Mouse (Mus musculus): ENCODE measurements around the gene L3mbtl2.
"Not testable (repeated sequence)": the region's sequence is repeated elsewhere in the genome, so short reads cannot be mapped to it uniquely, and the experiment has no call there.

The L3mbtl2 gene

DNA sequence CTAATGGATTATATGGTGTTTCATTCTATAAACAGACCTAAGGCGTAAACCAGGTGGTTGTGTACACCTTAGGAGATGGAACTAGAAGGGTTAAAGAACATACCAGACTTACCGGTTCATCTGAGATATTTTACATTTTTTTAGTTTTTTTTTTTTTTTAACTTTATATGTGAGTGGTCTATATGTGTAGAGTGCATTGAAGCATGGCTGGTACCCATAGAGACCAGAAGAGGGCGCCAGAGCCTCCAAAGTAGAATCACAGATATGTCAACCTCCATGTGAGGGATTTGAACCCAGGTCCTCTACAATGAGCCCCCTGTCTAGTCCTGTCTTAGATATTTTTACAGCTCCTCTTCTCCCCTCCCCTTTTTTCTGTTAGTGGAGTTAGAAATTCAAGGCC, 34.2 kb downstream of the L3mbtl2 start:
- no peaks in the 10 kb centered on the region for H3K27me3 ChIP-seq (ENCODE audit: control insufficient read depth, insufficient read depth, low read length, poor library complexity, severe bottlenecking)
- DNase-seq (ENCODE audit: low read depth, low spot score), result peak; percentile 74
- H3K36me3 ChIP-seq (ENCODE audit: control insufficient read depth, insufficient read depth, low read length, poor library complexity, severe bottlenecking), result no peaks in the 10 kb centered on the region

DNA sequence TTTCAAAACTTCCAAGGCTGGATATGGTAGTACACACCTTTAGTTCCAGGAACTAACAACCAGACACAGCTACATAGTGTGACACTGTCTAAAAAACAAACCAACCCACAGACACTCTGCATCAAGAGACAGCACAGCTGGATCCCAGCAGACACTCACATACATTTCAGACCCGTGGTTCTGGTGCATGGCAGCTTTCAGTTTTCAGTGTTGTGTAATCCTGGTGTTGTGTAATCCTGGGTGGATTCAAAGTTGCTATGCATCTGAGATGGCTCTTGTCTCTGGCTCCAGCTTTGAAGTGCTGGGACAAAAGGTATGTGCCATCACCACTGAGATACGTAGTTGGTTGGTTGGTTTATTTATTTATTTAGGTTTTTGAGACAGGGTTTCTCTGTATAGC, 34.8 kb downstream of the L3mbtl2 start:
- no peak for DNase-seq (ENCODE audit: low read depth, low spot score)
- no peaks in the 10 kb centered on the region for H3K27me3 ChIP-seq (ENCODE audit: control insufficient read depth, insufficient read depth, low read length, poor library complexity, severe bottlenecking)
- no peaks in the 10 kb centered on the region for H3K36me3 ChIP-seq (ENCODE audit: control insufficient read depth, insufficient read depth, low read length, poor library complexity, severe bottlenecking)

DNA sequence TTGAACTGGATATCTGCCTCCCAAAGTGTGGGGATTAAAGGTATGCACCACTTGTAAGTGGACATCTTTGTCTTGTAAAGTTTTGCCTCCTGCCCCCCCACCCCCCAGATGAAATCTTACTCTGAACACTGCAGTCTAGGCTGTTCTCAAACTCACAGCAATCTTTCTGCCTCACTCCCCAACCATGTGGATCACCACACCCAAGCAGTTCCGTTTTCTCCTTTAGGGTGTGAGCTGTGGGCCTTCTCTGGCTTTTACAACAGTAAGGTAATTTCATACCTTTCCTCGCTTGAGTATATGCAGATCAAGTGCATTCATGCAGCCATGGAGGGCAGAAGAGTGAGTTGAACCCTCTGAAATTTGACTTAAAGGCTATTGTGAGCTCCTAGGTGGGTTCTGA, 36.5 kb downstream of the L3mbtl2 start:
- Histone ChIP-seq H3K36me3 (ENCODE audit: control insufficient read depth, insufficient read depth, low read length, poor library complexity, severe bottlenecking) (0 out of 2 replicates have a peak, but pooled peaks cover 5% of the 10 kb centered on the region), H3K27me3 (ENCODE audit: control insufficient read depth, insufficient read depth, low read length, poor library complexity, severe bottlenecking) (no peaks in the 10 kb centered on the region)
- DNase-seq (ENCODE audit: low read depth, low spot score), result no peak

DNA sequence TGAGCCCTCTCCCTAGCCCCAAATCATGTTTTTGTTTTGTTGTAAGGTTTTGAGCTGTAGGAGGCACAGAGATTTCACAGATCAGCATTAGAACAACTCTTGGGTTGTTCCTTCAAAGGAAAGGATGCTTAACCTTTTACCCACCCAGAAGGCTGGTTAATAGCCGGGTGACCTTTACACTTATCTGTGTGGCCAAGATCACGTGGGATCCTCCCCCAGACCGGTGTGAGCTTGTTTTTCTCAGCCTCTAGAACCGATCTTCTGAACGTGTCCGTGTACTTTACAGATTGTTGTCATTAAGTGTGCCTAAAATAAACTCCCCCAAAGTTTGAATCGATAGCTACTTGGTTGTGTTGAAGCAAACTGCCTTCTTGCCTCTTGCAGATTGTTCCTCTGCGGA, 36.9 kb downstream of the L3mbtl2 start:
- H3K27me3 ChIP-seq (ENCODE audit: control insufficient read depth, insufficient read depth, low read length, poor library complexity, severe bottlenecking), result no peaks in the 10 kb centered on the region
- peaks cover 8% of the 10 kb centered on the region; the same call in 1 of the 2 replicates for H3K36me3 ChIP-seq (ENCODE audit: control insufficient read depth, insufficient read depth, low read length, poor library complexity, severe bottlenecking)
- DNase-seq (ENCODE audit: low read depth, low spot score), result no peak

DNA sequence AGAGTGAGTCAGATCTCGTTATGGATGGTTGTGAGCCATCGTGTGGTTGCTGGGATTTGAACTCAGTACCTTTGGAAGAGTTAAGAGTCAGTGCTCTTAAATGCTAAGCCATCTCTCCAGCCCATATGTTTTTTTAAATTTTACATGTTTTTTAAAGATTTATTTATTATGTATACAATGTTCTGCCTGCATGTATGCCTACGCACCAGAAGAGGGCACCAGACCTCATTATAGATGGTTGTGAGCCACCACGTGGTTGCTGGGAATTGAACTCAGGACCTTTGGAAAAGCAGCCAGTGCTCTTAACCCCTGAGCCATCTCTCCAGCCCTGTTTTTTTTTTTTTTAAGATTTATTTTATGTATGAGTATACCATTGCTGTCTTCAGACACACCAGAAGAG, 37.7 kb downstream of the L3mbtl2 start:
- H3K27me3 ChIP-seq (ENCODE audit: control insufficient read depth, insufficient read depth, low read length, poor library complexity, severe bottlenecking); DNase-seq (ENCODE audit: low read depth, low spot score): not testable (repeated sequence)
- peaks cover 11% of the 10 kb centered on the region; the same call in 1 of the 2 replicates for H3K36me3 ChIP-seq (ENCODE audit: control insufficient read depth, insufficient read depth, low read length, poor library complexity, severe bottlenecking)

DNA sequence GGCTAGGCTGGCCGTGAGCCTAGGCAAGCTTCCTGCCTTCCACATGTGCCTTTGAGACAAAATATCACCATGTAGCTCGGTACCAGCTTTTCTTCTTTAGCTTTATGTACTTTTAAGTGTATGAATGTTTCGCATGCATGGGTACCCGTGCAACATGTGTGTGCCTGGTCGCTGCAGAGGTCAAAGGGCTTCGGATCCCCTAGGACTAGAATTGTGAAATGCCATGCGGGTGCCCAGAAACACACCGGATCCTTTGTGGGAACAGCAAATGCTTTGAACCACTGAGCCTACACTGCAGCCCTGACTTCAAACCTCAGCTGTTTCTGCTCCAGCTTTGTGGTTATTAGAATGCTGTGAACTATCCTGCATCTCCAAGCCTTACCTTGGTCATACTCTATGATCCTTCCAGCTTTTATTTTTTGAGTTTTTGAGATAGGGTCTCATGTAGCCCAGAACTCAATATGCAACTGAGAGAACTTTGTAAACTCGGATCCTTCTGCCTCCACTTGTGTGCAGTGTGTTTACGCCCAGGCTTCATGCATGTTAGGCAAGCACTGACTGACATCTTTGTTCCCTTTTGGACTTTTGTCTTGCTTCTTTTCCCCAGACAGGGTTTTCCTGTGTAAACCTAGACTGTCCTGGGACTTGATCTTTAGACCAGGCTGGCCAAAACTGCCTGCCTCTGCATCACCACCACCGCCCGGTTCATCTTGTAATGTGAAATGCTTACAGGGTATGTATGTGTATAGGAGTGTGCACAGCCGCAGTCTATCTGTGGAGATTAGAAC, 38.8 kb downstream of the L3mbtl2 start:
- Histone ChIP-seq H3K36me3 (ENCODE audit: control insufficient read depth, insufficient read depth, low read length, poor library complexity, severe bottlenecking) (peaks cover 11% of the 10 kb centered on the region; the same call in 1 of the 2 replicates), H3K27me3 (ENCODE audit: control insufficient read depth, insufficient read depth, low read length, poor library complexity, severe bottlenecking) (no peaks in the 10 kb centered on the region)
- DNase-seq (ENCODE audit: low read depth, low spot score), result no peak

DNA sequence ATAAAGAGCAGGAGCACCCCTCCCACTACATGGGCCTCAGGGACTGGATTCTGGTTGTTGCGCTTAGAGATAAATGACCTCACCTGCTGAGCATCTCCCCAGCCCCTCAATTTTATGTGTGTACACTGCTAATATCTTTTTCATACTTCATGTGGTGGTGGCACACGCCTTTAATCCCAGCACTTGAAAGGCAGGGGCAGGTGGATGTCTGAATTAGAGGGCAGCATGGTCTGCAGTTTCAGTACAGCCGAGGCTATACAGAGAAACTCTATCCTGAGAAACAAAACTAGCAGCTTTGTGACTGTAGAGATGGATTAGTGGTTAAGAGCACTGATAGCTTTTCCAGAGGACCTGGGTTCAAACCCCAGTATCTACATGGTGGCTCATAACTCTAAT, 39.4 kb downstream of the L3mbtl2 start:
- DNase-seq (ENCODE audit: low read depth, low spot score), result no peak
- Histone ChIP-seq H3K36me3 (ENCODE audit: control insufficient read depth, insufficient read depth, low read length, poor library complexity, severe bottlenecking) (peaks cover 11% of the 10 kb centered on the region; the same call in 1 of the 2 replicates), H3K27me3 (ENCODE audit: control insufficient read depth, insufficient read depth, low read length, poor library complexity, severe bottlenecking) (no peaks in the 10 kb centered on the region)

DNA sequence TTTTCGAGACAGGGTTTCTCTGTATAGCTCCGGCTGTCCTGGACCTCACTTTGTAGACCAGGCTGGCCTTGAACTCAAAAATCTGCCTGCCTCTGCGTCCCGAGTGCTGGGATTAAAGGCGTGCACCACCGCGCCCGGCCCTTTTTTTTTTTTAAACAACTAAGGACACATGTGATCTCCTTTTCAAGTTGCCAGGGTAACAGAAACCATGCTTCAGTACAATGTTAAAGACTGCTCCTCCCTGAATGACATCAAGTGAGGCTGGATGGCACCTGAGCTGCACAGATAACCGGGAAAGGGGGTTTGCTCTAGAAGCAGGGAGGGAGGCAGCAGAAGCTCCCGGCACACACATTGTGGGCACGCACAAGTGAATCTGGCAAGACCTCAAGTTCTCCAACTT, 45.3 kb downstream of the L3mbtl2 start:
- Histone ChIP-seq H3K36me3 (ENCODE audit: control insufficient read depth, insufficient read depth, low read length, poor library complexity, severe bottlenecking) (peaks cover 25% of the 10 kb centered on the region), H3K27me3 (ENCODE audit: control insufficient read depth, insufficient read depth, low read length, poor library complexity, severe bottlenecking) (no peaks in the 10 kb centered on the region)
- no peak for DNase-seq (ENCODE audit: low read depth, low spot score)

DNA sequence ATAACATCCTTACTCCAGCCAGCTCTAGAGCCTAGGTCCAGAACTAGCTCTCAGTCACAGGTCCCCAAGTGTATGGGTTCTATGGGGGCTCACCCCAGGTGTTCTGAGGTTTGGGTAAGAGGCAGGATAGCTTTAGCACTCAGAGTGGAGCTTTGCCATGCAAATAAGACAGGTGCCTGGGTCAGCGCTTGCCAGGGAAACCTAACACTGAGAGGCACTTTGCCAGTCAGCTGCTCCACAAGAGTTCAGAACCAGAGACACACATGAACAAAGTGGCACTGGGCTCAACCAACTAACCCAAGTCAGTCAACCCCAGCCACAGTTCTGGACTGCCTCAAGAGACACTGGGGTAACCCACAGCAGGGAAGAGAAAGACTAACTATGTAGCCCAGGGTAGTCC, 46.0 kb downstream of the L3mbtl2 start:
- Histone ChIP-seq H3K36me3 (ENCODE audit: control insufficient read depth, insufficient read depth, low read length, poor library complexity, severe bottlenecking) (peaks cover 23% of the 10 kb centered on the region), H3K27me3 (ENCODE audit: control insufficient read depth, insufficient read depth, low read length, poor library complexity, severe bottlenecking) (no peaks in the 10 kb centered on the region)
- DNase-seq (ENCODE audit: low read depth, low spot score), result no peak

DNA sequence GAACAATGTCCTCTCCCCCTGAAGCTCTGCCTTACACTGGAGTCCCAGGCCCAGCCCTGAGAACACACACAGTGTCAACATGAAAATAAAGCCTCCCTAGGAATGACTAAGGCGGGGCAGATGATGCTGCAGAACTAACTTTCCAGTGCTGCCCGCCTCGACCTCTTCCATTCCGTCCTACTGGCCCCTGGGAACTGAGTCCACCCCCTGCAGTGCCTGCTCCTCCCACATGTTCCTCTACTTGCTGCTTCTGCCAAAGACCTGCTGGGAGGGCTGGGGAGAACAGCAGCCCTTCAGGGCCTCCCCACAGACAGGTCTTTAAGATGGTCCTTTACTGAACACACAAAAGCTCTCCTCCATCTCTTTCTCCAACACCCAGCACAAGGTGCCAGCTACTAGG, 47.1 kb downstream of the L3mbtl2 start:
- no peak for DNase-seq (ENCODE audit: low read depth, low spot score)
- H3K27me3 ChIP-seq (ENCODE audit: control insufficient read depth, insufficient read depth, low read length, poor library complexity, severe bottlenecking), result no peaks in the 10 kb centered on the region
- H3K36me3 ChIP-seq (ENCODE audit: control insufficient read depth, insufficient read depth, low read length, poor library complexity, severe bottlenecking), result peaks cover 19% of the 10 kb centered on the region

DNA sequence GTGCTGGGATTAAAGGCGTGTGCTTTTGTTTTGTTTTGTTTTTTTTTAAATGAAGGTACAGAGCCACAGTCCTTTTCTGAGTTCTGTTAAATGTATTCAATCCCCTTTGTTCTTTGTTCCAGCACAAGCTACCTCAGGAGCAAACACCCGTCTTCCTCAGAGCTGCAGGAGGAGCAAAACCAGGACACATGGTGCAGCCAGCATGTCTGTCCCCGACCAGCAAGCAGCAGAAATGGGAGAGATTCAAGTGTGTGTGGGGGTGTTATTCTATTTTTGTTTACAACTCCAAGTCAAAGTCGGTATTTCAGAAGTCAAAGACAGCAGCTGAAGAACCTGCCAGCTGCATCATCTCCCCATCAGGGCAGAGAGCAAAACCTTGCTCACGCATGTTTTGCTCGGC, 50.1 kb downstream of the L3mbtl2 start:
- Histone ChIP-seq H3K36me3 (ENCODE audit: control insufficient read depth, insufficient read depth, low read length, poor library complexity, severe bottlenecking) (peaks cover 19% of the 10 kb centered on the region), H3K27me3 (ENCODE audit: control insufficient read depth, insufficient read depth, low read length, poor library complexity, severe bottlenecking) (no peaks in the 10 kb centered on the region)
- no peak for DNase-seq (ENCODE audit: low read depth, low spot score)

DNA sequence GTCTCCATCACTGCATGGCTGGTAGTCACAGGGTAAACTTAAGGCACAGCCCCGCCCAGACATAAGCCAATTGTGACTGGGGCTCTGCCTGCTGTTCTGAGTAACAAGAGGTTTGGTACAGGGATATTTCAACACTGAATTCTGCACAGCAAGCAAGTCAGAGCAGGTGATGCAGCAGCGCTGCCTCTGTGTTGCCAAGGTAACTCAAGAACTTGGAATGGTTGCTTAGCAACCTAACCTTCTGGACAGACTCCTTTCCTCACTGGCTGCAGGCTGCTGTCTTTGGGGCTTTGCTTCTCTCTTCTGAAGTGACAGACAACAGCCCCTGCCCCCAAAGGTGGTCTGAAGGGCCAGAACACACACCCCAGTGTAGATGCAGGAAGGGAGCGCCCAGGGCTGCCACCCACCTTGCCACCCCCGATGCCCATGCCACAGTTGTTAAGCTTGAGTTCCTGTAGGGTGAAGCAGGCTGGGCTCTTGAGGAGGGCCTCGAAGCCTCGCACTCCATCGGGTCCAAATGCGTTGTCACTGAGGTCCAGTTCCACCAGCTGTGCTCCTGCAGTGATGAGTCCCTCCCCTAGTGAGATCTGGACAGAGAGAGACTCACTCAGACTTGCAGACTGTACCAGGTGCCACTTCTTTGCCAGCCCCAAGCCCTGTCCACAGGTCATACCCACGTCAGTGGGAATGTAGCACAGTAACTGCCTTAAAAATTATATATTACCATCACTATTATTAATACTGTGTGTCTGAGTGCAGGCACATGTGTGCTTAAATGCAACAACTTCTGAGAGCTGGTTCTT, 54.8 kb downstream of the L3mbtl2 start:
- Histone ChIP-seq H3K36me3 (ENCODE audit: control insufficient read depth, insufficient read depth, low read length, poor library complexity, severe bottlenecking) (peaks cover 12% of the 10 kb centered on the region), H3K27me3 (ENCODE audit: control insufficient read depth, insufficient read depth, low read length, poor library complexity, severe bottlenecking) (no peaks in the 10 kb centered on the region)
- DNase-seq (ENCODE audit: low read depth, low spot score), result no peak

DNA sequence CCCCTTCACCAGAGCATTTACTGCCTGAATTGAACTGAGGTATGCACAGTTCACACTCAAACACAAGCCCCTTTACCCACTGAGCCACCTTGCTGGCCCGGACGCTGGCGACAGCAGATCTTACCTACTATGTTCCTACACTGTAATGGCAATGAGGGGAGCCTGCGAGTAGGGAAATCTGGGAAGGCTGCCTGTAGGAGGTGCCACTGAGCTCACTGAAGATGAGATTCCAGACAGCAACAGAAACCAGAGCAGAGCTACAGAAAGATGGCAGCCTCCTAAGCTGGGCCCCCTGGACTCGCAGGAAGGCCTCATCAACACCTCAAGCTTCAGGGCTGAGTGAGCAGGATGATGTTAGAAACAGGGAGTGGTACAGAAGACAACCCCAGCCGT, 55.4 kb downstream of the L3mbtl2 start:
- DNase-seq (ENCODE audit: low read depth, low spot score), result no peak
- Histone ChIP-seq H3K27me3 (ENCODE audit: control insufficient read depth, insufficient read depth, low read length, poor library complexity, severe bottlenecking) (no peaks in the 10 kb centered on the region), H3K36me3 (ENCODE audit: control insufficient read depth, insufficient read depth, low read length, poor library complexity, severe bottlenecking) (peaks cover 7% of the 10 kb centered on the region)

DNA sequence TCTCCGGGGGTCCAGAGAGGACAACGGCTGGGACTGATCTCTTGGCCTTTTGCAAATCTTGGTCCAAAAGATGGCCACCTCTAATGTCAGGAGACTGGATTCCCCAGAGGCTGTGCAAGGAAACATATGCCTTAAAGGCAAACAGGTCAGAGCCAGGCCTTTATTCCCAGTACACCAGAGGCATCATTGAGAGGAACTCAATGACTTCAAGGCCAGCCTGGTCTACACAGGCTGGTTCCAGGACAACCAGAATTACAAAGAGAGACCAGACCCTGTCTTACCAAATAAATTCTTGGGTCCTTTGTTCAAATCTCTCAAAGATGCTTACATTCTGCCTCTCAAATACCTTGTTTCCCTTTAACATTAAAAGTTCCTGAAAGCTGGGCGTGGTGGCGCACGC, 58.7 kb downstream of the L3mbtl2 start:
- DNase-seq (ENCODE audit: low read depth, low spot score), result no peak
- Histone ChIP-seq H3K36me3 (ENCODE audit: control insufficient read depth, insufficient read depth, low read length, poor library complexity, severe bottlenecking) (peaks cover 7% of the 10 kb centered on the region), H3K27me3 (ENCODE audit: control insufficient read depth, insufficient read depth, low read length, poor library complexity, severe bottlenecking) (no peaks in the 10 kb centered on the region)

DNA sequence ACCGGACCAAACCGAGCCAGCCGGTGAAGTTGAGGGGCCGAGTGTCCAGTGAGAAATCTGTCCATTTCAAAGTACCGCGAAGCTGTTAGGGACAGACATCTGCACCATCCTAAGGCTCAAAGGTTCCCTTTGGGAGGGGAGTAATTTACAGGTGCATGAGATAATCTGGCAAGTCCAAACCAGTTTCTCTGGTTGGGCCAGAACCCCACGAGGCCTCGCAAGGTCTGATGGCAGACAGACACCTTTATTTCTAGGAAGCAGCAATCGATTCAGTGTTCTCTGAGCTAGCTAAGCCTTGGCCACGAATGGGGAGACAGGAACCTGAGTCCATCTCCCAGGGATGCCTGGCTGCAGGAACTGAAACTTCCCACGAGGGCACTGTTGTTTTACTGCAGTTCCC, 60.0 kb downstream of the L3mbtl2 start:
- Histone ChIP-seq H3K27me3 (ENCODE audit: control insufficient read depth, insufficient read depth, low read length, poor library complexity, severe bottlenecking) (no peaks in the 10 kb centered on the region), H3K36me3 (ENCODE audit: control insufficient read depth, insufficient read depth, low read length, poor library complexity, severe bottlenecking) (peaks cover 5% of the 10 kb centered on the region)
- DNase-seq (ENCODE audit: low read depth, low spot score), result no peak

All from splenic B cell, adult 2 months (primary cell).